Mouse (Mus musculus): ENCODE results near the gene Hoxb7.

The Hoxb7 gene

DNA sequence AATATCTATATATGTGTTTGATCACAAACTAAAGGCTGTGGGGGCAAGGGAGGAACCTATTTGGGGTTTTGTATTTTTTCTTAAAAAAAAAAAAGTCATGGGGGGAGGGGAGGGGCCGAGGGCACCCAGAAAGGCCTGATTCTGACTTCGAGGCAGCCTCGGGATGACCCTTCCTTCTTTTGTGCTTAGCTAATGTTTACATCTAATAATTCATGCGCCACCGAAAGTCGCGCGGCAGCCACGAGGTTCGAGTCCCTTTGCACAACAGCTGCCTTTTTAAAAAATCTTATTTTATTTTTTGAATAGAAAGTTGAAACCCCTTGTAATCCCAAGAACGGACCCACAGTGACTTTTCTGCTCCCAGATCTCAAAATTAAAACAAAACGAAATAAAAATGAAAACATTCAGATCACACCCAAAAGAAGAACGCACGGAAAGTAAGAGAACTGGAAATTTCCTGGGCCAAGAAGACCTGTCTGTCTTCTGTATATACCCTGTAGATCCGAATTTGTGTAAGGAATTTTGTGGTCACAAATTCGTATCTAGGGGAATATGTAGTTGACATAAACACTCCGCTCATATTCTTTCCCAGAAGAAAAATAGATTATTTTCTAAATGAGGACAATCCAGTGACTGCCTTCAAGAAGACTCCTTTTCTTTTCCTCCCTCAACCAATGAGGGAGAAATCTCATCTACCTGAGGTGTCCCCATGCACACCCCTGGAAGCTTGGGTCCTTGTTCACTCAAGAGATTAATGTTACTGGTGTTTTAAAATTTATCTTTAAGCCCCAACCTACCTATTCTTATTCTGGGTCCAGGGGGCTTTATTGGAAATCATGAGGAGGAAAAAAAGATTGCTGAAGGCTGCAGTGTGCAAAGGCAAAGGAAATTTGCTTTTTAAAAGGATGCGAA is 30.5 kb downstream of the Hoxb7 start:
- peak; percentile 59 for DNase-seq (ENCODE audit: low spot score)

DNA sequence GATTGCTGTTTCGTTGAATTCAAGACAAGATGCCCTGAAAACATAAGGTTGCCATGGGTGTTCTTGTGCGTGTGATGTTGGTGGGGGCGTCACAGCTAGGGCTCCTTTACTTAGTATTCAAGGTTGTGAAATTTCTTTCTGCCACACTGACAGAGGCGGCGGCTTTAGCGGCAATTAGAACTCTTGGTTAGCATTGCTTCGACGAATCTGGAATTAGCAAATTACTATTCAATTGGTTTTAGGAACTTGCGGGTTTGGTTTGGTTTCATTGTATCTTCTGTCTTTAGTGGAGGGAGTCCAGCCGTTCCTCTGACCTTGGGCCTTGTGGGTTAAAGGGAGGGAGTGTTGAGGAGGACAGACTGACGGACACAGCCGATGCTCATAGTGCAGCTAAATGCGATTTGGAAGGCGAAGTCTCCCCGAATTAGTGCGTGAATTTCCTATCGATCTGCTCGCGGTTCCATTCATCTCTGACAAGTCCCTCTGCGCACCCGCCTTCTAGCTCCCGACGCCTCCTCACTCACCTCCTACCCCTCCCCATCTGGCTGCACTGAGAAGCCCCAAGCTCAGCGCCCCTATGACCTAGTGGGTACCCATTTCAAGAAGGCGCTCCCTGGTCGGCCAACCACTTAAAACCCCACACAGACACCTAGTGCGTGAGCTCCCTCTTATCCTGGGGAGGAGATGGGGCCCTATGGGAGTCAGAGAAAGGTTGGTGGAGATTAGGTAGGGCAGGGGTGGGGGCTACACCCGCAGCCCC is 31.4 kb downstream of the Hoxb7 start, which contains the start of gene Hoxb4:
Hoxb4 (plus strand) TSS at position 660 of the 760 bp plus-strand sequence.
- DNase-seq (ENCODE audit: low spot score): no peak

DNA sequence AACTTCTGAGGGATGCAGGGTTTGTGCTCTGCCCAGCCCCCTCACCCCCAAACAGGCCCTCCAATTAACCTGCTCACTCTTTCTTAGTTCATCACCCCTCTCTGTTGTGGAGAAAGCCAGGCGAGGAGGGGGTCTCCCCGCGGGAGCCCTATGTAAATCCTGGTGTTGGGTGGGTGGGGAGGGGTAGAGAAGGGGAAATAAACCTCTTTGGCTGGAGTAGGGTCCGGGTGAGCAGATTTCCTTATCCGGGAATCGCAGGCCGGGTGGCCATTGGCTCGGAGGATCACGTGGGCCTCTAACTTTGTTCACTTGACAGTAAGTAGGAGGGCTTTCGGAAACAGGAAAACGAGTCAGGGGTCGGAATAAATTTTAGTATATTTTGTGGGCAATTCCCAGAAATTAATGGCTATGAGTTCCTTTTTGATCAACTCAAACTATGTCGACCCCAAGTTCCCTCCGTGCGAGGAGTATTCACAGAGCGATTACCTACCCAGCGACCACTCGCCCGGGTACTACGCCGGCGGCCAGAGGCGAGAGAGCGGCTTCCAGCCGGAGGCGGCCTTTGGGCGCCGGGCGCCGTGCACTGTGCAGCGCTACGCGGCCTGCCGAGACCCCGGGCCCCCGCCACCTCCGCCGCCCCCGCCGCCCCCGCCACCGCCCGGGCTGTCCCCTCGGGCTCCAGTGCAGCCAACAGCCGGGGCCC is 32.1 kb downstream of the Hoxb7 start:
- peak; percentile 66 for DNase-seq (ENCODE audit: low spot score)

DNA sequence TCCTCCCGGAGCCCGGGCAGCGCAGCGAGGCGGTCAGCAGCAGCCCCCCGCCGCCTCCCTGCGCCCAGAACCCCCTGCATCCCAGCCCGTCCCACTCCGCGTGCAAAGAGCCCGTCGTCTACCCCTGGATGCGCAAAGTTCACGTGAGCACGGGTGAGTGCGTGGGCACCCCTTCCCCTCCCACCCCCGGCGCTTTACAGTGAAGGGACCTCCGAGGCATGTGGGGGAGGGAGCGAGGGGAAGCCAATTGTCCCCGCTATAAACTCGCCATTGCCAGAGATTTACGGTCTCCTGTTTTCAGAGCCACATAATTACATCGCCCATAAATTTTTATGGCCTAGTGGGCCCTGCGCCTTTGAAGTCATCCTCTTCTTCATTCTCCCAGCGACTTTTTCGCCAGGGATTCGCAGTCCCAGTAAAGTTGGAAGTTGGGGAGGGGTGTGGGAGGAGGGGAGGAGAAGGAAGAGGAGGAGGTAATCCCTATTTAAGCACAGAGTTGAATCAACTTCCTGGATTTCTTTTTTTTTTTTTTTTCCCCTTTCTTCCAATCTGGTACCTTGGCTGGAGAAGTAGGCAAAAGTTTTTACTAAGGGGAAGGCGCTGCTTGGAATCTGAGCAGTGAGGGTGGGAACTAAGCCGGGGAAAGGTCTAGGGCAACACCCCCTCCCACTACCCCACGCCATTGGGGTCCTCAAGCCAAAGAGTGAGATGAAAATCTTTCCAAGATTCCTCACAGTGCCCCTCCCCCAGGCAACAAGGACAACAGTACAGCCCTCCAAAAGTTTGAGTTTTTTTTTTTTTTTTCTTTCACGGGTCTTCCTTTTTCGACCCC is 32.9 kb downstream of the Hoxb7 start:
- no peak for DNase-seq (ENCODE audit: low spot score)

DNA sequence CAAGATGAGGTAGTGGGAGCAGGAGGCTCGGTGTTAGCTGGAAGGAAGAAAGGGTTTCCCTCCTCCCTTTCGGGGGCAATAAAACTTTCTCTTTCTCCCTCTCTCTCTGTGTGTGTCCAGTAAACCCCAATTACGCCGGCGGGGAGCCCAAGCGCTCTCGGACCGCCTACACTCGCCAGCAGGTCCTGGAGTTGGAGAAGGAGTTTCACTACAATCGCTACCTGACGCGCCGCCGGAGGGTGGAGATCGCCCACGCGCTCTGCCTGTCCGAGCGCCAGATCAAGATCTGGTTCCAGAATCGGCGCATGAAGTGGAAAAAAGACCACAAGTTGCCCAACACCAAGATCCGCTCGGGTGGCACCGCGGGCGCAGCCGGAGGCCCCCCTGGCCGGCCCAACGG is 33.5 kb downstream of the Hoxb7 start:
- DNase-seq (ENCODE audit: low spot score): no peak

DNA sequence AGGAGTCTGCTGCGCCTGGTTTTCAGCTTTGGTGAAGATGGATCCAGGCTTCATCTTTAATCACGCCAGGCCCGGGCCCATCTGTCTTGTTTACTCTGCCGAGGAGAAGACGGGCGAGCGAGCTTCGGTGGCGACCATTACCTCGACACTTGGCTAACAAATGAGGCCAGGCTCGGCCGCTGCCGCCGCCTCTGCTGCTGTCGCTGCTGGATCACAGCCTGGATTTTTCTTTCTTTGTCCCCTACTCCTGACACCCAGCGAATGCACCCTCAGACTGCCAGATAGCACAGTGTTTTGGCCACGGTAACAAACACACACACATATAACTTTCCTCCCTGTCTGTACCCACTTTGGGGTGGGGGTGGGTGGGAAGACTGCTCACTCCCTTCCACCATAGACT is 34.3 kb downstream of the Hoxb7 start:
- no peak for DNase-seq (ENCODE audit: low spot score)

DNA sequence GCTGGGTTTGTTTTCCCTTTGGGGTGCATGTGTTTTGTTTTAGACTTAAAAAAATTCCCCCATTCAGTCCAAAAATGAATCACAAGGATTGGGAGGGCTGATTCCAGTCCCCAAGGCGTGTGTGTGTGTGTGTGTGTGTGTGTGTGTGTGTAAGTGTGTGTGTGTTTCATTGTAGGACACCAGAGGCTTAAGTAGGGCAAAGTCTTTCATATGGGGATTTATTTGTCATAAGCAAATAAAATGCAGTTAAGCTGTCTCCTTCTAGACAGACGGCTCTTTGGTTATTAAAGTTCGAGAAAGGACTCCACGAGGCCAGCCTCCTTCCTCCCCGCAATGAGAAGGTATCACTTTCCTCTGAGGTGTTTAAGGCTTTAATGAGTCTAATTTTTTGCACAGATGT is 35.4 kb downstream of the Hoxb7 start:
- DNase-seq (ENCODE audit: low spot score): no peak

DNA sequence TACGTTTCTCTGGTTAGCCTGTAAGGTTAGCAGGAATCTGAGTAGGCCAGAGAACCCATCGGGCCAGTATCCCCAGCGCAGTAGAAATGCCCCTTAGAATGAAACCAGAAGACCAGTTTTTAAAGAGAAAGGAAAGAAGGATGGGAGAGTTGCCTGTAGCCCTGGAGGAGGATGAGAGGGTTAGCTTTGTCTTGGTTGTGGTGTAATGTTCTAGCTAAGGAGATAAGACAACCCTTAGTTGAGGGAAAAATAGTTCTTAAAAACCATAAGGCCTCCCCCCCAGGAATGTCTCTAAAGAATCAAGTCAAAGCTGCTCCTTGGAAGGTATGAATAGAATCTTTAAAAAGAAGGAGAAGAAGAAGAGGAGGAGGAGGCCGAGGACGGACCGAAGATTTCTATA is 36.3 kb downstream of the Hoxb7 start:
- no peak for DNase-seq (ENCODE audit: low spot score)

DNA sequence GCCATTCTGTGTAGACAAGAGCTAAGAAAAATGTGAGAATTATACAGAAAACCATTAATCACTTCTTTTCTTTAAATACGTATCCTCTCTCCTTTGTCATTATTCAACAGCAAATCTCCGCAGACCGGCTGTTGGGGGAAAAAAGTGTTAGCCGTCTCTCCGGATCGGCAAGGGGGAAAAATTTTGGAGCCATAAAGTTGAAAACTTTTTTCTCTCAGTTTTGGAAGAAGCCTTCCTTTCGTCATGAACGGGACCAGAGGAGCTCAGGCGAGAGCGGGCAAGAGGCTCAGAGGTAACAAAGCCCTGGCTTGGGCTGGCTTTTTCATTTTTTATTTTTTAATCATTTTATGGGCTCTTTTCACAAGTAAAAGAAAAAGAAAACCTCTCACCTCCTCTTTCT is 36.7 kb downstream of the Hoxb7 start, which contains the start of gene Hoxb3:
Hoxb3 (plus strand) TSS at position 173 of the 400 bp plus-strand sequence.
- no peak for DNase-seq (ENCODE audit: low spot score)

DNA sequence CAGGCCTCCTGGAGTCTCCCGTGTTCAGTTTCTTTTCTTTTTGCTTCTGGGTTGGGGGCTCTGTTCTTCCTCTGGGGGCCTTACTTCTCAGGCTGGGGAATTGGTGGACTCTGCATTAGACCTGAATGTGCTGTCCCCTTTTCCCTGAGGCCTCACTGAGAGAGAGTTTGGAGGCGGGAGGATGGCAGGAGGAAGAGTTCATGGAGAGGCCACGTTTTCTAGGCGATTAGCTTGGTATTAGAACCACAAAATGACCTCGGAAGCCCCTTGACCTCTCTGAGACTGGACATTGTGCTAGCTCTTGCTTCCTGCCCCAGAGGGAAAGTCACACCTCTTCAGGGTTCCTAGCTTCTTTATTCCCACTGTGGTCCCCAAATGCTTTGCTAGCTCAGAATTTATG is 37.7 kb downstream of the Hoxb7 start:
- no peak for DNase-seq (ENCODE audit: low spot score)

DNA sequence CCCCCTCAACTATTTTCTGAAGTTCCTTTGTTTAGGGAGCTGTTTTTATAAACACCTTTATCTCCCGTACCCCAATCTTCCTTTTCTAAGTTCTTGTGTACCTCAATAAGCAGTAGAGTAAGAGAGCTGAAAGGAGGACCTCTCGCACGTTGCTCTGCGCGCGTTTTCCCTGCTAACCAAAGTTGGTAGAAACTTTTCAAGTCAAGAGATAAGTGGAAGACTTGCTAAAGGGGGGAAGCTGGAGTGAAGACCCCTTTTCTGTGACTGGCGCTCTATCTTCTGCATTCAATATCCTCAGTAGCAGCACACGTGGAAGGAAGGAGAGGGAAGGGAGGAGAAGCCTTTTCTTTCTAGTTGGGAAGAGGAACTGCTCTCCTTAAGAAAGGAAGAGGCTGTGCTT is 38.5 kb downstream of the Hoxb7 start:
- DNase-seq (ENCODE audit: low spot score): no peak

DNA sequence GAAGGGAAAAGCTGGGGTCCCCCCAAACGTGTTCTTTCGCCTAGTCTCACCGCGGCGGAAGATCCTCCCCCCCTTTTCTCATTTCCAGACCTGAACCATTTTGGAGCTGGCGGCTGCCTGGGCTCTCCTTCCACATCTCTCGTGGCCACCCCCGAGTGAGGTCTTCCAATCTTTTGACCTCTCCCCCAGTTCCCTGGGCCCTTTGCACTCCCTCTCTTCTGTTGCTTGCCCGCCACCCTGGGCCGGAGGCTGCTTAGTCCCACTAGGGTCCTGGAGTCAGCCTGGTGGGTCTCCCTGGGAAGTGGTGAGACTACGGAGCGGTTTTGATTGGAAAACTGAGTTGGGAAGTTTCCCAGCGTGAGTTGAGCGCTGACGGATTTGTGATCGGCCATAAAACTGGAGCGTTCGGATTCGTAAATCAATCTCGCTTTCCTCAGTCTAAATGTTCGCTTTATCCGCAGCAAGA is 39.4 kb downstream of the Hoxb7 start:
- DNase-seq (ENCODE audit: low spot score): no peak

DNA sequence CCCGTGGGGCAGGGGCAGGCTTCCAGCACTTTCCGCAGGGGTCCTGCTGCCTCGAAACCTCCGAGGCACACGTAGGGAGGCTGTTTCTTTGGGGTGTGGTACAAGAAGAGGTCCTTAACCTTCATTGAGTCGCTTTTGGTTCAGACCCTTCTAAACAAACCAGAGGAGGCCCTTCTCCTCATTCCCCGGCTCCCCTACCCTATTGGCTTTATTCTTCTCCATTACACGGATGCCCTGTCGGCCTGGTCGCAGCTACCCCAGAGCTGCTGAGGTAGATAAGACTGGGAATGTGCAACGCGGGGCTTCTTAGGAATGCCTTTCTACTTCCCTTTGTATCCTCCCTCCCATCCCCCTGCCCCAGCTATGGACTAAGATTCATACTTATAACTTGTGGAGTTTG is 40.3 kb downstream of the Hoxb7 start:
- DNase-seq (ENCODE audit: low spot score): no peak

DNA sequence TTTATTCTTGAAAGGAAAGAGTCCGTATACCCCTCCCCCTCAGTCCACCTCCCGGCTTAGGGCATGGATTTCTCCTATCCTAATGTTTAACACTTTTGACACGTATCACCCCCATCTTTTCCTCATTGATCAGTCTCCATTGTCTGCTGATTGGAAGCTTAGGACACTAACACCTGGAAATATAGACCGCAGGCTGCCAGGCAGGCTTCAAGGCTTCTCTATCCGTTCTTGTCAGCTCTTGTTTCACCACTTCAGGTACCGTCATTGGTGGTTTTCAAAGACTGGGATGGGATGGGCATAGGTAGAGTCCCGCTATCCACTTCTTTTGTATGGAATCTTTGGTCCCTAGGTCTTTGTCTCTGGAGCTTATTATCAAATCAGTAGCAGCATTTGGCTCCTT is 40.7 kb downstream of the Hoxb7 start:
- DNase-seq (ENCODE audit: low spot score): no peak

DNA sequence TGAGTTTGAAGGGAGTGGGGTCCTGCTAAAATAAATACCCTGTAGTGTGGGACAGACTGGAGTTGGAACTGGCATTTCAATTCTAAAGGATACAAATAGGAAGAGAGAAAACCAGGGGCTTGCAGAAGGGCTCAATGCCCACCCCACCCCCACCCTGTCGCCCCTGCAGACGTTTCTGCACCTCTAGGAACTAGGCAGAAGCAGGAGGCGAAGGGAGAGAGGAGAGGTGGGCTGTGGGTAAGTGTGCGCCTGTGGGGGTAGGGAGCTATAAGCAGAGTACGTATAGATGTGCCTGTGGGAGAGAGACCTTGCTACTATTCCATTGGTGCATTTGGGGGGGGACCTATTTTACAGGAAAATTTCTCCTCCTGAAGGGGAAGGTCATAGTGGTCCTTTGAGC is 41.3 kb downstream of the Hoxb7 start:
- DNase-seq (ENCODE audit: low spot score): no peak

DNA sequence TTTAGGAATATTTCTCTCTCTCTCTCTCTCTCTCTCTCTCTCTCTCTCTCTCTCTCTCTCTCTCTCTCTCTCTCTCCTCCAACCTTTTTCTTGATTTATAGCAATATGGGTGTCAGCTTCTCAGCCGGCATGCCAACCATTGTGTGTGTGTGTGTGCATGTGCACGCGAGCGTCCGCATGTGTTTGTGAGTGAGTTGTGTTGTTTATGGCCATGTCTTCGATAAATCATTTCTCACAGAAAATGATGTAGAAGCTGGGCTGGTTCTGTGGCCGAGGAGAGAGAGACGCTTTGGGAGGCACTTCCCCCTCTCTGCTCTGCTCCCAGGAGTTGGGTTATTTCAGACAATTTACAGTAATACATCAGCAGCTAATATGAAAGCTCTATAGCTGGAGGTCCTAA is 42.2 kb downstream of the Hoxb7 start:
- DNase-seq (ENCODE audit: low spot score): no peak

DNA sequence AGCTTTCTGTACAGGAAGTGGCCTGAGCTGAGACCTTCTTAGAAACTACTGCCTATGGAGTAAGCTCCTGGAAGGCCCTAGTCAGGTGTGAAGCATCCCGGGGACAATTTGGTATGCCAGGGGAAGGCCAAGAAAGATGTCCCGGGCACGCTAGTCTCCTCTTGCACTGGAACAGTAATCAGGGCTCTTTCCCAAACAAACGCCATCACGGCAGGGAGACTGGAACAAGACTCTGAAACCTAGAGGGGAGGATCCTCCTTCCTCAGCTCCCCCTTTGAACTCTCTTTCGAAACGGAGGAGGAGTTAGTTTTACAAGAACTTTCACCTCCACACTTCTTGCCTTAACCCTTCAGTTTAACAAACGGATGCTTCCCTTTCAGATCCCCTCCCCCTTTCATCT is 45.7 kb downstream of the Hoxb7 start:
- DNase-seq (ENCODE audit: low spot score): no peak

DNA sequence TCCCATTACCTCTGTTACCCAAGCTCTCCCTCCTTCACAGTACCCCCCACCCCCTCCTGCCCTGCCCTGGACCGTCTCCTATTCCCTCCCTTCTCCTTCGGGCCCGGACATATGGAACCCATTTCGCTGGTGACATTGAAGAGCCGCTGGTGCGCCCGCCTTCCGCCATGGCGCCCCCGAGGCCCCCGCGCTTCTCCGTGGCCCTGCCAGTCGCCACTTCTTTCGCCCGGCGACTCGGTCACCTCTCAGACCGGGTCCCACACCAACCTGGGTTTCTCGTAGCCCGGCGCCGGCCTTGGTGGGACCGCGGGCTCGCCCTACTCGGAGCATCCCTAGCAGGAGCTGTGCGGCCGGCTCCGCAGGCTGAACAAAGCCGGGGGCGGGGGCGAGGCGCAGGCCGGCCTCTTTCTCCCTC is 46.2 kb downstream of the Hoxb7 start:
- no peak for DNase-seq (ENCODE audit: low spot score)

DNA sequence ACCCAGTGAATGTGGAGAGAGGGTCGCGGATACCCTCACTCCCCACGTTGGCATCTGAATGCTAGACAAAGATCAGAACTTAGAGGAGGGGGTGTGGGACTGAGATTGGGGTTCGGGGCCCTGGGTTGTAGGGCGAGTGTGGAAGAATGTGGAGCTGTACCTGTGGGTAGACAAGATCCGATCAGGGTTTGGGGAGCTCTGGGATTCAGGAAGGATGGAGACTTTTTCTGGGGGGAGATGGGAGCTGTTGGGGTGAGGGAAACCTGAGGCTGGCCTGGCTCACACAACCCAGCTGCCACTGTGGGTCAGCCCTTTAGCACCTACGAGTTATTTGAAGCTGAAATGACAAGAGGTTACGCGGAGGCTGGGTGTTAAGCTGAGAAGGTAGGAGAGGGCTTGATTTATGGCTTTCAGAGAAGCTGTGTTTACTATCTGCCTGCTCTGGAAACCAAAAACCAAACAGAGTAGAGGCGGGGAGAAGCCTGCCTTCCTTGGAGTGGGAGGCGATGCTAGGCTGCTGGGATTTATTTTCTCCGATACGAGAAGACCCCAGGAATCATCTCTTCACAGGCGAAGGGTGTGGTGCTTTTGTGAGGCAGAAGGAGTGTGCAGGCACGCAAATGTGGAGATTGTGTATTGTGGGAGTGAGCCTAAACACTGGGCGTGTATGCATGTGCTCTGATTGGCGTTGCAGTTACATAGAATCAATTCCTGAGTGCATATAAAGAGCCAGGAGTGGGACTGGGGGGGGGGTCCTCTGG is 47.0 kb downstream of the Hoxb7 start:
- DNase-seq (ENCODE audit: low spot score): no peak

DNA sequence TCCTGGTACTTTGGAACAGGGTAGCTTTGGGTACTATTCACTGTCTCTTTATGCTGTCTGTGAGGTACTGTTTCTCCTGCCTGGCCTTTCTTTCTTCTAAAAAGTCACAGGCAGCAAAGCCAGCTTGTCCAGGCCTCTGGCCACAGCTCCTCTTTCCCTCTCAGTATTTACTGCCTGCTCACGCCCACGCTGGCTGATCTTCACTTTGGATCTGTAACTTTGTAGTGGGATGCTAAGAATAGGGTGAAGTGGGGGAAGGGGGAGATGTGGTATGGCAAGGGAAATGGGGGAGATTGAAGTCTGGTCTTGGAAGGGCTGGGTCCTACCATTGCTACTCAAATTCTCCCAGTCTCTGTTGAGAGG is 47.6 kb downstream of the Hoxb7 start:
- DNase-seq (ENCODE audit: low spot score): no peak

DNA sequence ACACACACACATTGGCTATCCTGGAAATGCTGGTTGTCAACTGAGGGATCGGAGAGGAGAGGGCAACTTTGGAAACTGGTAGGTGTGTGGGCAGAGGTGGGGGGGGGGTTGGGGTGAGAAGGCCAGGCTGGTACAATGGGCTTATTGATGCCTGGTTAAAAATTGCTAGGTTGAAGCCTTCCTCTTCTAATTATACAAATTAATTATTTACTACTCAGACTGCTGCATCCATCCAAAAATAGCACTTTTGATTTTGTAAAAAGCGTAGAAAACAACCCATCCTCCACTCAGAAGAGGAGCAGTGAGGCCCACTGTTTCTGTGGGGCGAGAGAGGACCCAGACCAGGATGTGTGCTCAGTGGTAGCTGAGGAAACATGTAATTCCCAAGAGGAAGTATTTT is 48.6 kb downstream of the Hoxb7 start:
- DNase-seq (ENCODE audit: low spot score): no peak
